Mouse (Mus musculus) hindbrain, embryonic 15.5 days (tissue): ENCODE measurements around the gene Wipf3. TPM values are rescaled to one million over a fixed set of nuclear protein-coding genes. Genes with fewer than 3 reads are reported as not detected.

Source experiments
- ATAC-seq: fragments of 200-750 bp; cut with Nextera tagmentation; 2 replicates; pipeline ENCODE4 v1.8.0; 2017; ENCODE audit warnings: low read depth, moderate number of reproducible peaks, moderate TSS enrichment; ENCODE audit not compliant: low FRiP score
- H3K27ac ChIP-seq: fragments of 300-500 bp; sonication (generic); replicated peaks from 2 replicates; pipeline ENCODE4 v1.5.1; 2015; ENCODE audit warnings: mild to moderate bottlenecking, inconsistent platforms
- H3K27me3 ChIP-seq: fragments of 300-500 bp; sonication (generic); 2 replicates; pipeline ENCODE4 v1.6.1; 2015; ENCODE audit warnings: control low read depth, inconsistent platforms
- H3K36me3 ChIP-seq: fragments of 300-500 bp; sonication (generic); 2 replicates; pipeline ENCODE4 v1.6.1; 2015; ENCODE audit warnings: control low read depth, inconsistent platforms
- H3K4me1 ChIP-seq: fragments of 300-500 bp; sonication (generic); replicated peaks from 2 replicates; pipeline ENCODE4 v1.6.1; 2015; ENCODE audit warnings: control low read depth, inconsistent platforms
- H3K4me2 ChIP-seq: fragments of 300-500 bp; sonication (generic); 2 replicates; pipeline ENCODE4 v1.6.1; 2015; ENCODE audit warnings: moderate library complexity, mild to moderate bottlenecking, inconsistent platforms
- H3K4me3 ChIP-seq: fragments of 300-500 bp; sonication (generic); 2 replicates; pipeline ENCODE4 v1.5.1; 2015; ENCODE audit warnings: mild to moderate bottlenecking, inconsistent platforms
- H3K9ac ChIP-seq: fragments of 300-500 bp; sonication (generic); 2 replicates; pipeline ENCODE4 v1.6.1; 2015; ENCODE audit warnings: inconsistent platforms
- H3K9me3 ChIP-seq: fragments of 300-500 bp; sonication (generic); 2 replicates; pipeline ENCODE4 v1.6.1; 2016; ENCODE audit warnings: control low read depth, inconsistent platforms
- WGBS: fragments of 180-500 bp; shearing (Covaris S2); methylation state at CpG from one replicate; pipeline ENCODE4 v1.1.7; 2015; 5-methylcytosine and 5-hydroxymethylcytosine counted together
- polyA plus RNA-seq: library from polyadenylated mRNA; unstranded; fragments of >200 nt; fragmentation: Nextera tagmentation; extraction: Ambion mirVana; gene quantifications from 2 replicates; pipeline ENCODE4 v1.2.1, GENCODE M21; 2015

The Wipf3 gene
- polyA plus RNA-seq, 1 experiment from 2014 or later = 3.2 TPM

- 56% methylated on average over 13 of the region's 13 CpGs for WGBS
- ATAC-seq = no peak
- no peak overlapping the region for H3K4me2 ChIP-seq
- H3K9me3 ChIP-seq = no peaks in the 10 kb centered on the region
- no peak overlapping the region for H3K4me3 ChIP-seq
- H3K4me1 ChIP-seq = peaks cover 44% of the 10 kb centered on the region
- 0 out of 2 replicates have a peak, but pooled peaks cover 6% of the 10 kb centered on the region for H3K27me3 ChIP-seq
- no peaks in the 10 kb centered on the region for H3K36me3 ChIP-seq
- H3K9ac ChIP-seq = no peak overlapping the region
- H3K27ac ChIP-seq = no peak overlapping the region
These were observed 3.6 kb downstream of the Wipf3 start for GRCm38 (mm10) chr6:54432806-54433545.

- H3K4me3 ChIP-seq = no peak overlapping the region
- peaks cover 38% of the 10 kb centered on the region for H3K4me1 ChIP-seq
- no peak overlapping the region for H3K27ac ChIP-seq
- 0 out of 2 replicates have a peak, but pooled peaks cover 4% of the 10 kb centered on the region for H3K27me3 ChIP-seq
- no peak overlapping the region for H3K4me2 ChIP-seq
- 36% methylated on average over 2 of the region's 2 CpGs for WGBS
- no peaks in the 10 kb centered on the region for H3K36me3 ChIP-seq
- ATAC-seq = no peak
- H3K9ac ChIP-seq = no peak overlapping the region
- no peaks in the 10 kb centered on the region for H3K9me3 ChIP-seq
These were observed 4.8 kb downstream of the Wipf3 start for GRCm38 (mm10) chr6:54434171-54434570.

DNA sequence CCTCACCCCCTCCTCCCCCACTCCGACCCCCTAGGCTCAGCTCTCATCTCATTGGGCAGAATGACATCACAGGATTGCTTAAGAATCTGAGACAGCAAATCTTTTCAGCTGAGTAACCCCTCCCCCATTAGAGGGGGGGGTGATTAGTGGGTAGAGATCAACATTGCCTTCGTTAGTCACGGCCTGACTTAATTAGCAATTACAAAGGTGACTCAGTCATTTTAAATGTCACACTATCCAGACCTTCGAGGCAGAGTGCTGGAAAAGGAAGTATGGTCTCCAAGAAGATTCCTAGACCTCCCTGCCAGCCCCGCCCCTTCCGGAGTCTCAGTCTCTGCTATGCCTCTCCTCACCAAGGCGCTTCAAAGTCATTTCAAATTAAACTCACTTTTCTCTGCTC lies 6.3 kb downstream of the Wipf3 start:
- H3K27me3 ChIP-seq = no peaks in the 10 kb centered on the region
- ATAC-seq = no peak
- H3K4me2 ChIP-seq = no peak overlapping the region
- no peaks in the 10 kb centered on the region for H3K36me3 ChIP-seq
- H3K27ac ChIP-seq = no peak overlapping the region
- H3K9ac ChIP-seq = no peak overlapping the region
- H3K4me1 ChIP-seq = peaks cover 25% of the 10 kb centered on the region
- H3K9me3 ChIP-seq = no peaks in the 10 kb centered on the region
- no peak overlapping the region for H3K4me3 ChIP-seq
- WGBS = 46% methylated on average over 7 of the region's 7 CpGs

DNA sequence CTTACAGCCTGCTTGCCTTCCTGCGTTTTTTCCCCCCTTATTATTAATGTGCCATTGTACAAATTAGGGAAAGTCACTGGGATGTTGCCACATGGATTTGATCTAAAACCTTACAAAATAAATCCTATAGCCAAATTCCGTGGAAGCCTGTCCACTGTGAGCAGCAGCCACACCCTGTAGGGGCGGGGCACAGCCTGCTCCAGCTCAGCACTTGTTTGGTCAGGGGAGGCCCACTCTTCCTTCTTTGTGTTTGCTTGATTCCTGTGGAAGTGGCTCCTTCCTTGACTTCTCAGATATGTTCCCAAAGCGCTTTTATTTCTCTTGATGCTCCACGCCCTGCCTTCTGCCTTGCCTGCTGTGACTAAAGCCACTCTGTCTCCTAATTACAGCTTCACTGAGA lies 6.9 kb downstream of the Wipf3 start:
- Histone ChIP-seq H3K27ac (no peak overlapping the region), H3K27me3 (no peaks in the 10 kb centered on the region), H3K9me3 (no peaks in the 10 kb centered on the region), H3K4me1 (peaks cover 19% of the 10 kb centered on the region), H3K4me3 (no peak overlapping the region), H3K9ac (no peak overlapping the region), H3K36me3 (no peaks in the 10 kb centered on the region), H3K4me2 (no peak overlapping the region)
- WGBS = 73% methylated on average over 5 of the region's 5 CpGs
- no peak for ATAC-seq

- H3K27me3 ChIP-seq = no peaks in the 10 kb centered on the region
- 82% methylated on average over 4 of the region's 4 CpGs for WGBS
These were observed 9.1 kb downstream of the Wipf3 start for GRCm38 (mm10) chr6:54438510-54438909.

GRCm38 (mm10) chr6:54440658-54441057 lies 11.3 kb downstream of the Wipf3 start:
- no peaks in the 10 kb centered on the region for H3K27me3 ChIP-seq
- WGBS = 93% methylated on average over 6 of the region's 6 CpGs
- no peaks in the 10 kb centered on the region for H3K4me1 ChIP-seq

More at GRCm38 (mm10) chr6:54438510-54438909, 9.1 kb downstream of the Wipf3 start:
- H3K4me2 ChIP-seq = no peak overlapping the region
- ATAC-seq = no peak
- no peaks in the 10 kb centered on the region for H3K9me3 ChIP-seq
- H3K9ac ChIP-seq = no peak overlapping the region
- no peaks in the 10 kb centered on the region for H3K36me3 ChIP-seq
- H3K4me1 ChIP-seq = peaks cover 6% of the 10 kb centered on the region
- H3K27ac ChIP-seq = no peak overlapping the region
- no peak overlapping the region for H3K4me3 ChIP-seq

DNA sequence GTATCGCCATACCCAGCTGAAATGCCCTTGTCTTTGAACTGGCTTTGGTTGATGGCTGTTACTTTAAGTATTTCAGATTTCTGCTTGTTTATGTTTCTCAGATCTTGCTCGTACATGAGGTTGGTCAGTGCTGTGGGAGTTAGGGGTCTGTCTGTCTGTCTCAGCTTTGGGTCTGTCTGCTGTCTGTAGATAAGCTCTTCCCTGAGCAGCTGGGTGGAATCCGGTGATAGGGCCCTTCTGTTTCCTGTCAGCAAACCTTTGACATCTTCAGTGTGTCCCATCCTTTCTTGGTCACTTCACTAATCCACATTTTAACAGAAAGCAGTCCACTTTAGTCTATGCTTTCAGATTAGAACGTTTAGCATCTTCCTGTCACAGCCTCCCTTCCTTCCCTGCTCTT lies 14.3 kb downstream of the Wipf3 start:
- Histone ChIP-seq H3K4me3 (no peak overlapping the region), H3K36me3 (no peaks in the 10 kb centered on the region), H3K4me2 (no peak overlapping the region), H3K4me1 (peaks cover 4% of the 10 kb centered on the region; the same call in 1 of the 2 replicates), H3K9ac (no peak overlapping the region), H3K27ac (no peak overlapping the region), H3K9me3 (no peaks in the 10 kb centered on the region), H3K27me3 (no peaks in the 10 kb centered on the region)
- WGBS = 81% methylated on average over 4 of the region's 4 CpGs
- no peak for ATAC-seq

More at GRCm38 (mm10) chr6:54440658-54441057, 11.3 kb downstream of the Wipf3 start:
- no peak for ATAC-seq
- no peak overlapping the region for H3K4me3 ChIP-seq
- no peak overlapping the region for H3K27ac ChIP-seq
- no peak overlapping the region for H3K9ac ChIP-seq
- H3K36me3 ChIP-seq = no peaks in the 10 kb centered on the region
- H3K9me3 ChIP-seq = no peaks in the 10 kb centered on the region
- H3K4me2 ChIP-seq = no peak overlapping the region

DNA sequence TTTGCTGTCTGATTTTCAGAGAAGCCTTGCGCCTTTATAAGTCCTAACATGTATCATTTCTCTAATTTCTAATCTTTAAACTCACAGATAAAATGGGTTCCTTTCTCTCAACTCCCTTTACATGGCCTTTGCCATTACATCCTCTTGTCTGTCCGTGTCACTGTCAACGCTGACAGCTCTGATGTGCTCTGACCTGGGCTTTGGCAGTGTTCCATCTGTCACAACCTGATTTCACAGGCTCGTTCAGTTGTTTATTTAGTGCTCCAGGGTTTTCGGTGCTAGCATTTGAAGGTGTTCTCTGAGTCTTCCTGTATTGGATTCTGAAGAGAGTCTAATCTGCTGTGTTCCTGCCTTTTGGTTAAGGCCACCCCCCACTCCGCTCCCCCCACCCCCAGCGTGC lies 14.7 kb downstream of the Wipf3 start:
- no peak overlapping the region for H3K9ac ChIP-seq
- ATAC-seq = no peak
- 70% methylated on average over 7 of the region's 7 CpGs for WGBS

DNA sequence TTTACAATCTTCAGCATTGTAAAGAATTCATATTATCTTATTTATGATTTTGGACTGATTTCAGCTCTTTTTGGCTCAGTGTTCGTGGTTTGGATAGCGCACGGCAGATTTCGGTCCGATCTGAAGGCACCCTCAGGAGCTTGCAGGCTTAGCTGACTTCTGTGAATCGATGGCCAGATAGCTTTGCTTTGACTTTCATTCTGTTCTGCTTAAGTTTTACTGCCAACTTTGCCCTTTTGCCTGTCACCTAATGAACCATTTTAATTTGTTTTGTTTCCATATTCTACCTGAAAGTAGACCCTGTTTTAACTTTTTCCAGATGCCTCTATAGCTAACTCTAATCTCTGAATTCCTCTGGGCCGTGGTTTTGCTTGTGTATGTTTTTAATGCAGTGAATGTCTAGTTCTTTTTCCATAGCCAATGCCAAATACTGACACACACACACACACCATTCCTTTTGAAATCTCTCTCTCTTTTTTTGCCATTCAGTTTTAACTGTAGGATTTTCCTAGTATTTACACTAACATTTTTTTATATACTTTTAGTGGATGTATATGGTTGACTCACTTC lies 15.9 kb downstream of the Wipf3 start:
- Histone ChIP-seq H3K4me1 (peaks cover 4% of the 10 kb centered on the region; the same call in 1 of the 2 replicates), H3K9me3 (no peaks in the 10 kb centered on the region), H3K9ac (no peak overlapping the region), H3K36me3 (no peaks in the 10 kb centered on the region), H3K27me3 (no peaks in the 10 kb centered on the region), H3K4me2 (no peak overlapping the region), H3K4me3 (no peak overlapping the region), H3K27ac (no peak overlapping the region)
- no peak for ATAC-seq
- WGBS = 86% methylated on average over 7 of the region's 7 CpGs

More for the DNA sequence above, 14.7 kb downstream of the Wipf3 start:
- H3K4me2 ChIP-seq = no peak overlapping the region
- no peaks in the 10 kb centered on the region for H3K36me3 ChIP-seq
- H3K4me1 ChIP-seq = peaks cover 4% of the 10 kb centered on the region; the same call in 1 of the 2 replicates
- H3K9me3 ChIP-seq = no peaks in the 10 kb centered on the region
- H3K27me3 ChIP-seq = no peaks in the 10 kb centered on the region
- no peak overlapping the region for H3K27ac ChIP-seq
- no peak overlapping the region for H3K4me3 ChIP-seq

DNA sequence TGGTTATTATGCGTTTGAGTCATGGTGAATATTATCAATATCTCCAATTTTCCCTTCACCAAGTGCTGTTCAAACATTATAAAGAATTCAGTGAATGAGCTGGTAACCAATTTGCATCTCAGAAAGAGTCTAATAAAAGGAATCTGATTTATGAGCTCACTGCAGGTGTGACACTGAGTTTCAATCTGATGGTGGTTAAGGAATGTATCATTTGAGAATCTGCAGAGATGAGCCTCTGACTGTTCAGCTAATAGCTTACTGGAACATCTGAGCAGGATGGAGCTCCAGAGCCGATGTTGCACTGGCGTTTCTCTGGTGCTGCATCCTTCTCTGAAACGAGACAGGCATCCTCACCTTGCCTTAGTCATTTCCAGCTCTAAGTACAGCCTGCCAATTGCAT lies 17.9 kb downstream of the Wipf3 start:
- peaks cover 4% of the 10 kb centered on the region; the same call in 1 of the 2 replicates for H3K4me1 ChIP-seq
- H3K27me3 ChIP-seq = no peaks in the 10 kb centered on the region
- no peak overlapping the region for H3K9ac ChIP-seq
- no peak for ATAC-seq
- H3K36me3 ChIP-seq = no peaks in the 10 kb centered on the region
- no peak overlapping the region for H3K27ac ChIP-seq
- WGBS = 67% methylated on average over 4 of the region's 4 CpGs
- no peaks in the 10 kb centered on the region for H3K9me3 ChIP-seq
- no peak overlapping the region for H3K4me2 ChIP-seq
- no peak overlapping the region for H3K4me3 ChIP-seq

DNA sequence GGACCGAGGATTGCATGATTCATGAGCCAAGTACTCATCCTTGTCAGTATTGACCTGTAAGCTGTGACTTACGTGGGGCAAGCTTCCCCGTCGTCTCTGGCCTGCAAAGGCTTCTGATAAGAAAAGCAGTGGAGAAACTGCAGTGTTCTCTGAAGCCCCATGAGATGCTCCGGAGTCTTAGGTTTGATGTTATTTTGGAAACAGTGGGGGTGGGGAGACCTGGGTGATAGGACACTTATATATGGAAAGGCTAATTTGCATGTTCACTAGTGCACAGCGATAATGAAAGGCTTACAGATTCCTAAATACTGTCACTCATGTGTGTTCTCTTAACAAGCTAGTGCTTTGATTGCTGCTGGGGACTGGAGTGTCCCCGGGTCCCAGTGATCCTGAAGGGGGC lies 30.3 kb downstream of the Wipf3 start:
- H3K27me3 ChIP-seq = no peaks in the 10 kb centered on the region
- peaks cover 10% of the 10 kb centered on the region; the same call in 1 of the 2 replicates for H3K4me1 ChIP-seq
- no peaks in the 10 kb centered on the region for H3K9me3 ChIP-seq
- H3K36me3 ChIP-seq = no peaks in the 10 kb centered on the region
- H3K4me3 ChIP-seq = no peak overlapping the region
- H3K27ac ChIP-seq = no peak overlapping the region
- no peak overlapping the region for H3K9ac ChIP-seq
- ATAC-seq = no peak
- 57% methylated on average over 7 of the region's 7 CpGs for WGBS
- H3K4me2 ChIP-seq = no peak overlapping the region

- Histone ChIP-seq H3K4me1 (peaks cover 10% of the 10 kb centered on the region; the same call in 1 of the 2 replicates), H3K27ac (no peak overlapping the region), H3K9me3 (no peaks in the 10 kb centered on the region), H3K9ac (no peak overlapping the region), H3K27me3 (no peaks in the 10 kb centered on the region), H3K36me3 (no peaks in the 10 kb centered on the region), H3K4me3 (no peak overlapping the region), H3K4me2 (no peak overlapping the region)
- no peak for ATAC-seq
- WGBS = 77% methylated on average over 6 of the region's 6 CpGs
These were observed 30.9 kb downstream of the Wipf3 start for GRCm38 (mm10) chr6:54460172-54460914.
